Mouse (Mus musculus): ENCODE data around the gene Galntl6.

GRCm38 (mm10) chr8:57836201-57836883, 1076.1 kb downstream of the Galntl6 start:
- TF ChIP-seq CTCF (IDR thresholded peaks at IDR 0.05; ENCODE audit: extremely low read depth, insufficient read length, insufficient replicate concordance, low read depth, low read length) (no peak), POLR2A (IDR thresholded peaks at IDR 0.05; ENCODE audit: low read depth, low read length) (no peak)
